Mouse (Mus musculus): ENCODE measurements at regions not wholly inside any gene's neighbourhood (a gene's known extent, or its start where the extent isn't known, plus 50 kb on each side); places are given as distances from the start of the nearest gene placed in this dataset.

GRCm38 (mm10) chr13:42244240-42245086, 56.8 kb upstream of the Edn1 start:
- Histone ChIP-seq H3K27me3 (ENCODE audit: insufficient read depth, low read length) (no peaks in the 10 kb centered on the region), H3K4me2 (replicated peaks; ENCODE audit: low read depth, low read length) (0 out of 2 replicates have a peak overlapping the region, but pooled peaks have one; percentile 21), H3K27ac (ENCODE audit: low read length) (no peak overlapping the region), H3K9ac (replicated peaks; ENCODE audit: low read length) (0 out of 2 replicates have a peak overlapping the region, but pooled peaks have one; percentile 11), H3K9me3 (ENCODE audit: low read length) (no peaks in the 10 kb centered on the region), H3K4me1 (ENCODE audit: insufficient read depth, low read length) (peaks cover 8% of the 10 kb centered on the region), H3K4me3 (ENCODE audit: low read length) (no peak overlapping the region), H3K36me3 (ENCODE audit: insufficient read depth, low read length) (no peaks in the 10 kb centered on the region)
- 29% methylated on average over 7 of the region's 7 CpGs for WGBS
- peak; percentile 82 for ATAC-seq (ENCODE audit: low FRiP score, low TSS enrichment)

GRCm38 (mm10) chr13:42245753-42246409, 55.4 kb upstream of the Edn1 start:
- Histone ChIP-seq H3K4me1 (ENCODE audit: insufficient read depth, low read length) (peaks cover 8% of the 10 kb centered on the region), H3K27ac (ENCODE audit: low read length) (no peak overlapping the region), H3K9ac (replicated peaks; ENCODE audit: low read length) (no peak overlapping the region), H3K36me3 (ENCODE audit: insufficient read depth, low read length) (no peaks in the 10 kb centered on the region), H3K4me2 (replicated peaks; ENCODE audit: low read depth, low read length) (no peak overlapping the region), H3K9me3 (ENCODE audit: low read length) (no peaks in the 10 kb centered on the region), H3K27me3 (ENCODE audit: insufficient read depth, low read length) (no peaks in the 10 kb centered on the region), H3K4me3 (ENCODE audit: low read length) (no peak overlapping the region)
- ATAC-seq (ENCODE audit: low FRiP score, low TSS enrichment): no peak
- 81% methylated on average over 11 of the region's 11 CpGs for WGBS

Measured in kidney, embryonic 16.5 days (tissue).